8 mouse cellular contexts compared by ENCODE assay signal in genomic region chr6:116650406-116650805, GRCm38 (mm10). TPM values are rescaled to one million over a fixed set of nuclear protein-coding genes. Genes with fewer than 3 reads are reported as not detected.
DNase-seq lines count a peak whose midpoint lies in the region; ATAC-seq and TF ChIP-seq lines count a peak whose summit lies in the region.

TSS of gene Depp1 (plus strand) at chr6:116650609.

- no peaks in the 10 kb centered on the region for H3K79me2 ChIP-seq in C2C12 (ENCODE audit: control insufficient read depth, insufficient read depth)

- no peaks in the 10 kb centered on the region for H3K27me3 ChIP-seq in C2C12 (ENCODE audit: control insufficient read depth, insufficient read depth, insufficient read length)
- H3K27me3 ChIP-seq in embryonic facial prominence, embryonic 10.5 days (replicated peaks; ENCODE audit: low read depth, poor library complexity, severe bottlenecking), result no peaks in the 10 kb centered on the region
- H3K27me3 ChIP-seq in limb, embryonic 10.5 days (ENCODE audit: low read depth, poor library complexity, severe bottlenecking), result no peaks in the 10 kb centered on the region
- no peaks in the 10 kb centered on the region for H3K27me3 ChIP-seq in neural tube, embryonic 13.5 days

- no peak for TF ChIP-seq CTCF in C2C12 (IDR thresholded peaks at IDR 0.05; ENCODE audit: control insufficient read depth, insufficient read depth, insufficient read length)

- 63% methylated on average over 6 of the region's 6 CpGs for WGBS in embryonic facial prominence, embryonic 10.5 days
- 48% methylated on average over 6 of the region's 6 CpGs for WGBS in limb, embryonic 10.5 days
- WGBS in neural tube, embryonic 13.5 days, result 41% methylated on average over 6 of the region's 6 CpGs

- H3K27ac ChIP-seq in embryonic facial prominence, embryonic 10.5 days (replicated peaks), result no peak within 1 kb of the TSS; the same call in 1 of the 2 replicates
- H3K27ac ChIP-seq in limb, embryonic 10.5 days, result peak within 1 kb of the TSS; percentile 42
- no peak within 1 kb of the TSS for H3K27ac ChIP-seq in neural tube, embryonic 13.5 days (replicated peaks)

- no peaks in the 10 kb centered on the region for H3K36me3 ChIP-seq in C2C12 (ENCODE audit: control insufficient read depth, insufficient read depth)
- H3K36me3 ChIP-seq in embryonic facial prominence, embryonic 10.5 days (replicated peaks), result peaks cover 7% of the 10 kb centered on the region; the same call in 1 of the 2 replicates
- no peaks in the 10 kb centered on the region for H3K36me3 ChIP-seq in limb, embryonic 10.5 days
- H3K36me3 ChIP-seq in neural tube, embryonic 13.5 days, result no peaks in the 10 kb centered on the region

- H3K4me1 ChIP-seq in embryonic facial prominence, embryonic 10.5 days, result peaks cover 26% of the 10 kb centered on the region
- peaks cover 11% of the 10 kb centered on the region for H3K4me1 ChIP-seq in limb, embryonic 10.5 days
- H3K4me1 ChIP-seq in neural tube, embryonic 13.5 days (replicated peaks), result peaks cover 10% of the 10 kb centered on the region

- no peak for DNase-seq in embryonic facial prominence, embryonic 10.5 days (ENCODE audit: low spot score)
- peak; percentile 78 to 79 for DNase-seq in heart, postnatal 36 days
- no peak for DNase-seq in limb, embryonic 10.5 days (ENCODE audit: low spot score)
- no peak for DNase-seq in spleen, adult 12 weeks (ENCODE audit: low spot score)
- DNase-seq in ovary, adult 18-20 months (ENCODE audit: low spot score), result no peak
- DNase-seq in Muller cell, postnatal 12 days (ENCODE audit: inconsistent ontology term), result no peak

- H3K4me3 ChIP-seq in C2C12 (ENCODE audit: insufficient read depth, poor library complexity, severe bottlenecking), result no peak within 1 kb of the TSS
- H3K4me3 ChIP-seq in embryonic facial prominence, embryonic 10.5 days, result peak within 1 kb of the TSS; percentile 32
- peak within 1 kb of the TSS; percentile 22; the same call in 1 of the 2 replicates for H3K4me3 ChIP-seq in limb, embryonic 10.5 days
- no peak within 1 kb of the TSS for H3K4me3 ChIP-seq in neural tube, embryonic 13.5 days

- H3K9me3 ChIP-seq in embryonic facial prominence, embryonic 10.5 days, result no peaks in the 10 kb centered on the region
- no peaks in the 10 kb centered on the region for H3K9me3 ChIP-seq in limb, embryonic 10.5 days (replicated peaks)
- H3K9me3 ChIP-seq in neural tube, embryonic 13.5 days, result no peaks in the 10 kb centered on the region

- 0 out of 2 replicates have a peak within 1 kb of the TSS, but pooled peaks have one; percentile 22 for H3K9ac ChIP-seq in neural tube, embryonic 13.5 days

- ATAC-seq in neural tube, embryonic 13.5 days (ENCODE audit: low read depth), result no peak; the same call in 1 of the 2 replicates

- no peak within 1 kb of the TSS for H3ac ChIP-seq in C2C12 (ENCODE audit: control insufficient read depth, insufficient read length, low read depth)

- no peaks in the 10 kb centered on the region for H3K79me3 ChIP-seq in C2C12 (ENCODE audit: low read depth)

- H3K4me2 ChIP-seq in neural tube, embryonic 13.5 days, result 0 out of 2 replicates have a peak within 1 kb of the TSS, but pooled peaks have one; percentile 1

- intact Hi-C loops in heart, postnatal 36 days (cut with DNase I), result loop anchor here (5.0 kb wide), 3 partner anchors 33 to 1177 kb away; no protein-coding TSS in a partner anchor

TF ChIP-seq in C2C12, 6 proteins besides CTCF, POLR2A, EP300 and RAD21:
- TF ChIP-seq MYOG (IDR thresholded peaks at IDR 0.05; ENCODE audit: control insufficient read depth, extremely low read depth, insufficient read length) (no peak), FOSL1 (IDR thresholded peaks at IDR 0.05; ENCODE audit: insufficient read depth, low read length, poor library complexity, severe bottlenecking) (no peak), MAX (IDR thresholded peaks at IDR 0.05) (no peak), CEBPB (IDR thresholded peaks at IDR 0.05; ENCODE audit: low read depth) (peak; percentile 61), USF1 (IDR thresholded peaks at IDR 0.05; ENCODE audit: low read depth) (no peak), MYOD1 (IDR thresholded peaks at IDR 0.05; ENCODE audit: control insufficient read depth, insufficient read length, low read depth) (peak; percentile 4)

RNA-seq across cellular contexts. Expression of gene Depp1, which starts in this region (rescaled TPM):
- polyA plus RNA-seq in C2C12 (2012; fragmentation: generic; extraction: Trizol), result 0.46 TPM
- 16.5 and 20.6 TPM in 2 replicates for polyA plus RNA-seq in embryonic facial prominence, embryonic 10.5 days (2016; fragmentation: Nextera tagmentation; extraction: Ambion mirVana)
- 10 to 100 TPM; 60.4 to 63.7 TPM for total RNA-seq in heart, postnatal 36 days (2021)
- 34.4 and 34.7 TPM in 2 replicates for polyA plus RNA-seq in limb, embryonic 10.5 days (2016; fragmentation: Nextera tagmentation; extraction: Ambion mirVana)
- 11.0 and 14.5 TPM in 2 replicates for polyA plus RNA-seq in neural tube, embryonic 13.5 days (2015; fragmentation: Nextera tagmentation; extraction: Ambion mirVana)

Comparison
In these comparisons a context has a peak if more than half of its experiments do, and no peak if none do; other contexts are left out.
1. H3K4me3 ChIP-seq: peak in embryonic facial prominence, embryonic 10.5 days (single experiment) and limb, embryonic 10.5 days (single experiment); none in C2C12 (single experiment) and neural tube, embryonic 13.5 days (single experiment).
2. DNase-seq: peak in heart, postnatal 36 days (2 of 2); none in embryonic facial prominence, embryonic 10.5 days (single experiment), limb, embryonic 10.5 days (single experiment), spleen, adult 12 weeks (single experiment), ovary, adult 18-20 months (single experiment) and Muller cell, postnatal 12 days (single experiment).